Mouse (Mus musculus) ES-E14 (cell line): ENCODE measurements at regions not wholly inside any gene's neighbourhood (a gene's known extent, or its start where the extent isn't known, plus 50 kb on each side); places are given as distances from the start of the nearest gene placed in this dataset.

Source experiments
- DNase-seq: peaks from one replicate; pipeline ENCODE4 v3.0.0-alpha.2; 2013; ENCODE audit warnings: low read depth, low spot score
- H3K27ac ChIP-seq: 2 replicates; pipeline ENCODE4 v1.5.1; 2012; ENCODE audit warnings: low read depth, mild to moderate bottlenecking, low read length, moderate library complexity, mixed read lengths; ENCODE audit not compliant: poor library complexity, insufficient read depth, severe bottlenecking
- H3K36me3 ChIP-seq: 2 replicates; pipeline ENCODE4 v1.6.1; 2012; ENCODE audit warnings: mild to moderate bottlenecking, low read length, moderate library complexity, mixed read lengths; ENCODE audit not compliant: control insufficient read depth, poor library complexity, insufficient read depth, severe bottlenecking
- H3K4me1 ChIP-seq, 2 experiments: fragments of 150-350 bp in 1 of 2; sonication (generic) in 1 of 2; 2 replicates each; pipeline ENCODE4 v1.6.1; 2012; ENCODE audit warnings: low read length in 2 of 2, mild to moderate bottlenecking in 1 of 2, mixed read lengths in 1 of 2; ENCODE audit not compliant: control insufficient read depth in 2 of 2, insufficient read depth in 2 of 2, poor library complexity in 1 of 2
- H3K4me3 ChIP-seq, 2 experiments: fragments of 150-350 bp in 1 of 2; sonication (generic) in 1 of 2; 2 replicates each; pipeline ENCODE4 v1.5.1; 2012; ENCODE audit warnings: low read length in 2 of 2, low read depth in 1 of 2, mild to moderate bottlenecking in 1 of 2, mixed read lengths in 1 of 2; ENCODE audit not compliant: insufficient read depth in 1 of 2, poor library complexity in 1 of 2, severe bottlenecking in 1 of 2
- H3K9ac ChIP-seq: 2 replicates; pipeline ENCODE4 v1.6.1; 2012; ENCODE audit warnings: low read depth, mild to moderate bottlenecking, low read length, mixed read lengths; ENCODE audit not compliant: poor library complexity, insufficient read depth, severe bottlenecking
- H3K9me3 ChIP-seq: fragments of 150-350 bp; sonication (generic); 2 replicates; pipeline ENCODE4 v1.6.1; 2012; ENCODE audit warnings: low read depth, mild to moderate bottlenecking, low read length; ENCODE audit not compliant: control insufficient read depth, insufficient read depth
- CHD2 ChIP-seq: IDR thresholded peaks from 2 replicates; pipeline ENCODE4 v1.6.1; 2014; ENCODE audit warnings: mild to moderate bottlenecking, low read depth, low read length, inconsistent platforms
- HCFC1 ChIP-seq: IDR thresholded peaks from 2 replicates; pipeline ENCODE4 v1.6.1; 2012; ENCODE audit warnings: low read length, inconsistent platforms, borderline replicate concordance; ENCODE audit not compliant: insufficient read depth
- MAFK ChIP-seq: IDR thresholded peaks from 2 replicates; pipeline ENCODE4 v1.6.1; 2014; ENCODE audit warnings: mild to moderate bottlenecking, low read depth, low read length, inconsistent platforms; ENCODE audit not compliant: insufficient read depth
- ZC3H11A ChIP-seq: IDR thresholded peaks from 2 replicates; pipeline ENCODE4 v1.6.1; 2012; ENCODE audit warnings: low read depth, mild to moderate bottlenecking, inconsistent platforms, low read length, borderline replicate concordance
- ZNF384 ChIP-seq: IDR thresholded peaks from 2 replicates; pipeline ENCODE4 v1.6.1; 2012; ENCODE audit warnings: low read depth, low read length, inconsistent platforms
- in situ Hi-C, 2 experiments: fragments of 600-800 bp; cut with MboI; formaldehyde crosslinking; loops; one replicate each; pipeline ENCODE4 v1.15.1; 2025; ENCODE audit warnings: low sequenced_read_pairs in 2 of 2, inconsistent platforms in 1 of 2; ENCODE audit not compliant: unreplicated experiment in 2 of 2

GRCm38 (mm10) chr3:148422205-148422604 is 568.1 kb downstream of the Adgrl2 start:
- DNase-seq = no peak
- in situ Hi-C loops = no loop called here
- H3K4me3 ChIP-seq = no peak overlapping the region
- H3K9ac ChIP-seq = no peak overlapping the region
- no peaks in the 10 kb centered on the region for H3K36me3 ChIP-seq
- H3K9me3 ChIP-seq = no peaks in the 10 kb centered on the region
- H3K4me1 ChIP-seq = peaks cover 0 to 6% of the 10 kb centered on the region in 2 experiments; a peak in 3 of 4 replicates
- TF ChIP-seq HCFC1 (no peak), MAFK (no peak), ZC3H11A (no peak), ZNF384 (no peak), CHD2 (no peak)
- no peak overlapping the region for H3K27ac ChIP-seq

- Histone ChIP-seq H3K36me3 (no peaks in the 10 kb centered on the region), H3K9ac (no peak overlapping the region), H3K4me3 (no peak overlapping the region), H3K27ac (no peak overlapping the region), H3K9me3 (no peaks in the 10 kb centered on the region), H3K4me1 (peaks cover 0 to 4% of the 10 kb centered on the region in 2 experiments; a peak in 3 of 4 replicates)
- no peak for DNase-seq
- in situ Hi-C loops = no loop called here
- TF ChIP-seq CHD2 (no peak), ZC3H11A (no peak), HCFC1 (no peak)
Observed at GRCm38 (mm10) chr3:148420303-148420702, 570.1 kb downstream of the Adgrl2 start.

DNA sequence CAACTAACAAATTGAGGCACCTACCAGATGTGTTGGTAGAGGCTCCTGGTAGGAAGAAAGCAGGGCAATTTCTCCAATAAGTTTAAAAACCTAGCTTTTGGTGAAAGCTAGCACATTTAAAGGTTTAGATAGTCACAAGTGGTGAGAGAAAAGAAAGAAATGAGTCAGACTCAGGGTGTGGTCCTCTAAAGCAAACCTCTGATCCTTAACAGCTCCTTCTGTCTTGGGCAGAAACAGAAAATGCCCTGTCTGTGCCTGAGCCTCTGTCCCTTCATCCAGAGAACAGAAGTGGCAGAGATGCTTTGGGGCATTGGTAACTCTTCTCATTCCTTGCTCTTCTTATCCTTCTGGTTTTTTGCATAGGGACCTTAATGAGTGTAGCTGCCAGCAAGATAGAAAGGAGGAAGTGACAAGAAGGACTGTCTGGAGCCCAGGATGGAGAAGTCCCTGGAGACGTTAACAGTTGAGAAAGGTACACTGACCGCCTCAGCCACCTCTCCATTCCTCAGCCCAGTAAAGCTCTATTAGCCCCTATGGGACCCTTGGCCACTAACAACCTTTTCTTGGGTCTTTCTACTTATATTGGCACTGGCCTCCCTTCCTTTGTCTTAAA is 570.8 kb downstream of the Adgrl2 start:
- H3K9ac ChIP-seq = no peak overlapping the region
- in situ Hi-C loops = no loop called here
- DNase-seq = no peak
- H3K4me3 ChIP-seq = no peak overlapping the region
- no peaks in the 10 kb centered on the region; a peak in 2 of 4 replicates for H3K4me1 ChIP-seq
- no peaks in the 10 kb centered on the region for H3K36me3 ChIP-seq
- no peaks in the 10 kb centered on the region for H3K9me3 ChIP-seq
- H3K27ac ChIP-seq = no peak overlapping the region
- TF ChIP-seq MAFK = no peak
- no peak for TF ChIP-seq ZNF384
- no peak for TF ChIP-seq HCFC1
- TF ChIP-seq CHD2 = no peak
- TF ChIP-seq ZC3H11A = no peak

- in situ Hi-C loops = no loop called here
- no peaks in the 10 kb centered on the region; a peak in 1 of 4 replicates for H3K4me1 ChIP-seq
- no peak for TF ChIP-seq ZNF384
- no peak for TF ChIP-seq MAFK
- no peak for TF ChIP-seq HCFC1
- no peak for TF ChIP-seq ZC3H11A
- TF ChIP-seq CHD2 = no peak
- H3K27ac ChIP-seq = no peak overlapping the region
- no peak overlapping the region for H3K9ac ChIP-seq
- H3K9me3 ChIP-seq = no peaks in the 10 kb centered on the region
- DNase-seq = no peak
- no peaks in the 10 kb centered on the region for H3K36me3 ChIP-seq
- H3K4me3 ChIP-seq = no peak overlapping the region
Observed at GRCm38 (mm10) chr3:148418067-148418466, 572.3 kb downstream of the Adgrl2 start.

DNA sequence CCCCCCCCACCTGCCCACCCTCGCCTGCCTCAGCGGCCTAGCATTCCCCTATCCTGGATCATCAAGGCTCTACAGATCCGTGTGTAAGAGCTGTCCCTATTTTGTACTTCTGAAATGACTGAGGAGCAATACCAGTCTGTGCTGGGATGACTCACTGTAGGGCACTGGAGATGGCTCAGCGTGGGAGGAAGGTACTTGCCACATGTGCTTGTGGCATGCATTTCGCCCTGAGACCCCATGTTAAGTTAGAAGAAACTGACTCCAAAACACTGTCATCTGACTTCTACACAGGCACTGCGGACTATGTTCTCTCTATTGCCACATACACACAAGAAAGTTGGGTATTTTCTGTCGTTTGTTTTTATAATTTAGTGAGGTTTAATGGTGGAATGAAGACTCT is 574.9 kb downstream of the Adgrl2 start:
- no peak overlapping the region for H3K4me3 ChIP-seq
- in situ Hi-C loops = no loop called here
- no peak for TF ChIP-seq MAFK
- no peak for TF ChIP-seq ZNF384
- no peak for DNase-seq
- no peak overlapping the region for H3K9ac ChIP-seq
- no peaks in the 10 kb centered on the region for H3K36me3 ChIP-seq
- H3K9me3 ChIP-seq = no peaks in the 10 kb centered on the region
- no peak overlapping the region for H3K27ac ChIP-seq
- no peaks in the 10 kb centered on the region; a peak in 1 of 4 replicates for H3K4me1 ChIP-seq
